10 mouse cellular contexts compared by ENCODE assay signal in genomic region chr13:114679703-114680378, GRCm38 (mm10).
A peak's percentile ranks its signal among the peaks of the same experiment; 100 is the strongest.
DNase-seq lines count a peak whose midpoint lies in the region; ATAC-seq and TF ChIP-seq lines count a peak whose summit lies in the region.
"Had no signal": no experiment of that assay in that cellular context is flagged by ENCODE, and none has a peak within 500 bp of the region (broad histone marks: within the 10 kb centered on the region; RNA-seq: fewer than 3 reads in every experiment).

No protein-coding gene starts in this region.

- no peak overlapping the region for H3K4me2 ChIP-seq in lung, embryonic 14.5 days
- no peak overlapping the region; the same call in 1 of the 2 replicates for H3K4me2 ChIP-seq in stomach, embryonic 14.5 days (replicated peaks; ENCODE audit: low read depth, low read length)
- H3K4me2 ChIP-seq: limb, embryonic 13.5 days had no signal

- H3K27ac ChIP-seq in lung, embryonic 14.5 days (ENCODE audit: low read depth): no peak overlapping the region
- peak overlapping the region; percentile 56; the same call in 1 of the 2 replicates for H3K27ac ChIP-seq in stomach, embryonic 14.5 days (ENCODE audit: low read length)
- H3K27ac ChIP-seq: hindbrain, embryonic 10.5 days; limb, embryonic 13.5 days had no signal

- H3K4me3 ChIP-seq in lung, embryonic 14.5 days (ENCODE audit: low read depth, low read length): no peak overlapping the region
- H3K4me3 ChIP-seq in stomach, embryonic 14.5 days (ENCODE audit: low read depth, low read length): no peak overlapping the region
- H3K4me3 ChIP-seq: hindbrain, embryonic 10.5 days; limb, embryonic 13.5 days had no signal

- DNase-seq in lung, embryonic 14.5 days: no peak
- no peak for DNase-seq in lung, postnatal 25 days (ENCODE audit: low spot score)
- peak; percentile 3 for DNase-seq in brain, adult 2 months (ENCODE audit: low read depth, low spot score)
- DNase-seq in liver: peak; percentile 7
- DNase-seq in frontal cortex, postnatal 25 days (ENCODE audit: low spot score in 2 of 2): no peak
- no peak for DNase-seq in spleen, postnatal 36 days (ENCODE audit: low spot score in 2 of 2)
- DNase-seq: thymus, postnatal 14 days had no signal

- 64% methylated on average over 5 of the region's 5 CpGs for WGBS in lung, embryonic 14.5 days
- 59% methylated on average over 5 of the region's 5 CpGs for WGBS in stomach, embryonic 14.5 days

- ATAC-seq in lung, embryonic 14.5 days (ENCODE audit: insufficient read depth): peak; percentile 68; the same call in 1 of the 2 replicates
- ATAC-seq in stomach, embryonic 14.5 days (ENCODE audit: insufficient number of reproducible peaks, insufficient read depth, low FRiP score, low read depth): peak; percentile 63

- H3K36me3 ChIP-seq in lung, embryonic 14.5 days (ENCODE audit: insufficient read depth): no peaks in the 10 kb centered on the region
- no peaks in the 10 kb centered on the region for H3K36me3 ChIP-seq in stomach, embryonic 14.5 days (ENCODE audit: control insufficient read depth, insufficient read depth, low read length)
- H3K36me3 ChIP-seq: hindbrain, embryonic 10.5 days; limb, embryonic 13.5 days had no signal

- H3K9ac ChIP-seq in lung, embryonic 14.5 days: no peak overlapping the region
- H3K9ac ChIP-seq in stomach, embryonic 14.5 days (replicated peaks; ENCODE audit: low read depth, low read length): no peak overlapping the region
- H3K9ac ChIP-seq: limb, embryonic 13.5 days had no signal

- H3K4me1 ChIP-seq in lung, embryonic 14.5 days (ENCODE audit: insufficient read depth): no peaks in the 10 kb centered on the region
- no peaks in the 10 kb centered on the region for H3K4me1 ChIP-seq in stomach, embryonic 14.5 days (ENCODE audit: control insufficient read depth, insufficient read depth, low read length)
- H3K4me1 ChIP-seq: hindbrain, embryonic 10.5 days had no signal

- no peaks in the 10 kb centered on the region for H3K27me3 ChIP-seq in lung, embryonic 14.5 days (ENCODE audit: insufficient read depth, low read length)
- no peaks in the 10 kb centered on the region for H3K27me3 ChIP-seq in stomach, embryonic 14.5 days (ENCODE audit: control insufficient read depth, insufficient read depth, low read length)
- H3K27me3 ChIP-seq: limb, embryonic 13.5 days had no signal

- H3K9me3 ChIP-seq in lung, embryonic 14.5 days (ENCODE audit: low read depth, low read length): no peaks in the 10 kb centered on the region
- no peaks in the 10 kb centered on the region for H3K9me3 ChIP-seq in stomach, embryonic 14.5 days (ENCODE audit: control insufficient read depth, low read depth, low read length)
- H3K9me3 ChIP-seq: hindbrain, embryonic 10.5 days; limb, embryonic 13.5 days had no signal

- no peak for TF ChIP-seq CTCF in lung, embryonic 14.5 days (IDR thresholded peaks at IDR 0.05; ENCODE audit: low read depth)

Comparison
In these comparisons a context has a peak if more than half of its experiments do, and no peak if none do; other contexts are left out.
1. DNase-seq: peak in brain, adult 2 months (single experiment) and liver (single experiment); none in lung, embryonic 14.5 days (single experiment), lung, postnatal 25 days (single experiment), frontal cortex, postnatal 25 days (0 of 2) and spleen, postnatal 36 days (0 of 2).